Mouse (Mus musculus) thymus, postnatal 4 days (tissue): ENCODE measurements at regions not wholly inside any gene's neighbourhood (a gene's known extent, or its start where the extent isn't known, plus 50 kb on each side); places are given as distances from the start of the nearest gene placed in this dataset.
"Not testable (repeated sequence)": the region's sequence is repeated elsewhere in the genome, so short reads cannot be mapped to it uniquely, and the experiment has no call there.

Source experiments
- DNase-seq: peaks from one replicate; pipeline ENCODE4 v3.0.0; 2021

DNA sequence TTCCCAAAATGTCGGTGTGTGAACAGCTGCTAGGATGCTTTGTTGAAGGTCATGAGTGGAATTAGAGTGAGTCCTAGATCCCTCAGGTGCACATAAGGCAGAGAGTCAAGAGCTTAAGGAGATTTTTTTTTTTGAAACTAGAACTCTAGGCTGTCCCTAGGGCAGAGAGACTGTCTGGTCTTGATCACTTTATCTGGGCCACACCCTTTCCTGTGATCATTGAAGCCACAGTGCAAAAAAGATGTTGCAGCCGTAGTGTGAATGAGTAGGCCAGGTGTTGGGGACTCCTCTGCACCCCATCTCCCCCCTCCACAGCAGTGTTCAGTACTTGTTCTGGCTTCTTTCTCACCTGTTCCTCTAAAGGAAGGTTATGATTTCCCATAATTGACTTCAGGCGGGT lies 153.9 kb downstream of the Katnal1 start:
- DNase-seq: no peak

DNA sequence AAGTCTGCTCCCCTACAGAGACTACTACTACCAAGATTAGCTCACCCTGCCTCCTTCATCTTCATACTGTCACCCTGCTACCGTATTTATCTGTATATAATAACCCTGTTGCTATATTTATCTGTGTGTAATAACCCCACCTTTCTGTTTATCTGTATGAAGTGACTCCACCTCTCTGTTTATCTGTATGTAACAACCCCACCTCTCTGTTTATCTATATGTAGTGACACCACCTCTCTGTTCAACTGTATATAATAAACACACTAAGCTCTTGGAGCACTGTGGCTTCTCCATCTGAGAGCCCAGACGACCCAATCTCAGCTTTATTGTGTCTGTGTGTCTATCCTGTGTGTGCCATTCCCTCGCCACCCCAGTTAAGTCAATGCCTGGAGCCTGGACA lies 154.7 kb downstream of the Katnal1 start:
- DNase-seq: no peak

DNA sequence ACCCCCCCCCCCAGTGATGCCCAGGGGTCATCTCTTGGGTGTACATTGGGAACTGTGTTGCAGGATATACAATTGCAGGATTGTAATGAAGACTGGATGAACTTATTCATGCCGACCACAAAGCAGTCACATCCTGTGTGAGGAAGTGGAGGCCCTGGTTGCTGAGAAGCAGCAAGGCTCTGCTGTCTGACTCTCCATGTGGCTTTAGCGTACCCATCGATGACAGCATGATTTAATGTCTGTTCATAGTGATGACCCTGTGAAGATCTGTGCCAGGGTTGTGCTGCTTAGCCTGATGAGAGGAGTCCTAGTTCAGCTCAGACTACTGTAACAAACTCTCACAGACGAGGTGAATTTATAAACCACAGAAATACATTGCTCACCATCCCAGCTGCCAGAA lies 159.7 kb downstream of the Katnal1 start:
- DNase-seq: peak; percentile 21

DNA sequence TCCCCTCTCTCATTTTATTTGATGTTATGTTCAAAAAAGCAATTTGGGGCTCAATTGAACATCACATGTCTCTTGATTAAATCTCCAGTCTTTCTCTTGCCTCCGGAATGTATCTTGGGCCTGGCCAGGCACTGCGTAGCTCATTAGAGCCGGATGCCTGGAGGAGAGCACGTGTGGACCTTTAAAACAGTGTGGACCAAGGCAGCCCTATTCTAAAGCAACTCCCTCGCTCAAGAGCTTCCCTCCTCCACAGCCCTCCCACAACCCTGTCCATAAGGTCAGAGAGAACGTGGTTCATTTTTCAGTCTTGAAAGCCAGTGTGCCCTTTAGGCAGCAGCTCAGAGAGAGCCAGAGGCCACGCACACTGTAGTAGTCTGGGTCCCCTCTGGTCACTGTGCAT lies 160.8 kb downstream of the Katnal1 start:
- DNase-seq: no peak

DNA sequence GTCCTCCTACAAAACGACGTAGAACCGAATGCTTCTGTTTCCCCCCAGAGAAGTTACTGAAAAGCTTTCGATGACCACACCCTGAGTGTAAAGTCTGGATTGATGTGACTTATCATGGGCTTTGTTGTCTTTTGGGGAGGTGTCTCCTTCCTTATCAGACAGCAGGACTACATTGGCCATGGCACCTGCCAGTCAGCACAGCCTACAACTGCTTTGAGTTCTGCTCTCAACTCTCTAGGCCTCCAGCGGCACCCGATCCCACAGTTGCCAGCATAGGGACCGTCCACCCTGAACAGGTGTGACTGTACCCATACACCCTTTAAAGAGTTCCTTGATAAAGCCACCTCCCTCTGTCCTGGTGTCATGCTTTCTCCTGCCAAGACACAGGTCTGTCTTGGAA lies 163.1 kb downstream of the Katnal1 start:
- no peak for DNase-seq

DNA sequence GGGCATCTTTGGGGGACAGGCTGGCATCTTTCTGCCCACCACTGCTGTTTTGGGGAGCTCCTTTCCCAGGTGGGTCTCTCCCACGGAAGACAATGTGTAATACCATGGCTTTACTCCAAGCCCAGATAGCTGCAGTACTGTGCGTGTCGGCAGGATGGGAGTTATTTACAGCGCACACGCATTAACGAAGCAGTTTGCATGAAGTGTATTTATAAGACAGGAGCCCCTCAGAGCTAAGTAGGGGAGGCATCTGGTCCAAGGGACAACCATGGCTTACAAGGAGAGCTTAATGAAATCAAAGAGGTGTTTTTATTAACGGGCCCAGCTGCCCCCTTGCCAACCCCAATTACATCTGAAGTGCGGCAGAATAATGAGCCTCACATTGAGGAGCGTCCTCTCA lies 169.0 kb downstream of the Katnal1 start:
- no peak for DNase-seq

DNA sequence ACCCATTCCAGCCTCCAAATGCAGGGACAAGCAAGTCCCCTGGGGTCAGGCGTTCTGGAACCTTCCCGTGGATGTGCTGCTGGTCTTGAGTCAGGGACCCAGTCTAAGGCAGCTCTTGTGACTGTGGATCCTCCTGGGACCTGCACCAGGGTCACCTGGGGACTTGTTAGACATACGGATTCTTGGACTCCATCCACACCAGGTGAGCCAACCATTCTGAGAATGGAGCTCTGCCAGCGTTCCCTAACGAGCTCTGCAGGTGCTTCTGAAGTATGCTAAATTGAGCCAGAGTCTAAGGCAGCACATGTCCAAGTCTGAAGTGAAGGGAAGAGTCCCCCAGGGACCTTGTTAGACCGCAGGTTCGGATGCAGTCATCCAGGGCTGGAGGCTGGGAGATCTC lies 170.3 kb downstream of the Katnal1 start:
- DNase-seq: no peak

DNA sequence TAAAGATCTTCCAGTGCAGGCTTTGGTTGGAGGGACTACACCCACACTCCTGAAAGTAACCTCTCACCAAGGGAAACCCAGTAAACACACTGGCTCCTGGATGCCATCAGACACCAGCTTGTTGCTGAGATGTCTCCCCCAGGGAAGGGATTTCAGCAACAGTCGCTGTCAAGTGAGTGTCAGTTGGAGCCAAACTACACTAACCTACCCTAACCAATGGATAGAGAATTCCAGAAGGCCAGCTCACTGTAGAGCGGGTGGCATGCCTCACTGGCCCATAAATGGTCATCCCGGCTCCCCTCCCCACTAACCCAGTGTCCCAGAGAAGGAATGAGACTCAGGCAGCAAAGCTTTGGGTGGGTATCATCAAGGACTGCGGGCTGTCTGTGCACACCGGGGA lies 171.4 kb downstream of the Katnal1 start:
- no peak for DNase-seq

DNA sequence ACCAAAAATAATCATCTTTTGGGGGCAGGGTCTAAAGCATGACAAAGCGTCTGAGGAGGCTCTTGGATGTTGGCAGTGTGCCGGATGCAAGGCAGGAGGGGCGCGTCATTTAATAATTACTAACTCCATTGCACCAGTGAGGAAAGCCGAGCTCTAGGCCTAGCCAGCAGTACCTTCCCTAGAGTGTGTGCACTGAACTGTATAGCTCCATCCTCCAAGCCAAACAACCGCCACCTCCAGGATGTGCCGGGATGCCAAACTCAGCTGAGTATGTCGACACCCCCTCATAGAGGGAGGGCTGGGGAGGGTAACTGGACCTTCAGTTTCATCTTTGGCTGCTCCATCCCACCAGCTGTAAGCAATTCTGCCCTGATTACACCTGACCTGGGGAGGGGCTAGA lies 171.9 kb downstream of the Katnal1 start:
- DNase-seq: no peak

DNA sequence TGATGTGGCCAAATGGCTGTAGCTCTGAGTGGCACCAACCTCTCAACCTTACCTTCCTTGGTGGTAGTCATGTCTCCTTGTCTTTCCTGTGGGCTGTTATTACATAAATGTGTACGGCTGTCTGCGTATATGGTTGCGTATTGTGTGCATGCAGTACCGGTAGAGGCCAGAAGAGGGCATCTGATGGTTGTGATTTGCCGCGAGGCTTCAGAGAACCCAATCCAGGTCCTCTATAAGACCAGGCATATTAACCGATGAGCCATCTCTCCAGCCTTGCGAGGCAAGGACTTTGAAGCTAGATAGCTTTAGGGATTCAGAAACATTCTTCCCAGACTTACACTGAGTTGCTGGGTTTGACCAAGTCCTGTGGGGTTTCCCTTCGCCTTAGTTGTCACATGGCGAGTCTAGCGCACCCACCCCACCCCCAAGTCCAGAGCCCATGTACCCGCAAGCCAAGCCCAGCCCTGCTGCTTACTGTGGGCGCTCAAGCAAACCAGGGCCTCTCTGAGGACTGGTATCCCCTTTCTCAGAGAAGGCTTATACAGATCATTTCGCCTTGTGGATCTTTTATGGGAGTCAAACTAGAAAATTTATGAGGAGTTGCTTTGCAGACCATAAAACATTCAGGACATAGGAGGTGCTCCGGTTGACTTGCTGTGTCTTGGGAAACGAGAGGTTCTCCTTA lies 172.7 kb downstream of the Katnal1 start:
- DNase-seq: peak; percentile 56

DNA sequence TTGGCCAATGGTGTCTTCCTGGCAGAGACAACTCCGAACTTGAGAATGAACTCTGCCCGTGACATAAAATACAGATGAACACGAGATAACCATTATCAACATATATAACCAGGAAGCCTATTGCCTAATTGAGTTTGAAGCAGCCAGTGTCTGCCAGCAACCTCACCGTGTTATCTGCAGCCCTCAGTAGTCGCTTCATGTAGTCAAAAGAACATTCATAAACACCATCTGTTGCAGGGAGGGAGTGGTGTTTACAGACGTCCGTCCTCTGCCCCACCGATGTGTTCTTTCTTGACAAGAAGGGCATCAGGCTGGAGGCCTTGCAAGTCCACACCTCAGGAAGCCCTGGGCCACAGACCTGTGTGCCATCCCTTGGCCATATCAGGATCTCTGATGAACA lies 173.3 kb downstream of the Katnal1 start:
- no peak for DNase-seq

DNA sequence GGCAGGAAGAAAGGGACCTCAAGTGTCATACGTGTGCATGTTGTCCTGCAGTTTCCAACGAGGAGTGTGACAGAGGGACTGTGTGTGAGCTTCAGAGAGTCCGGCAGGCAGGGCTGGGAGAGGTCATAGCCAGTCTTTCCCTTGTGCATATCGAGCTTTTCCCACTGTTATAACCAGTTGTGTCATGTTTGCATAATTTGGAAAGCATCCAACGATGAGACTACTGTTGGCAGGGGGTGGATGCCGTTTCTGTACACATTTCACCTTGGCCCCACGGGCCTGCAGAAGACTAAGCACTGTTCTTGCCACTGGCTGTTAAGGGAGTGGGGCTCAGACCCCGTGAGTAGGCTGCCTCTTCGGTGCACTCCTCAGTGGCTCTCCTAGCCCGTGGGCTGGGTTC lies 174.2 kb downstream of the Katnal1 start:
- no peak for DNase-seq

DNA sequence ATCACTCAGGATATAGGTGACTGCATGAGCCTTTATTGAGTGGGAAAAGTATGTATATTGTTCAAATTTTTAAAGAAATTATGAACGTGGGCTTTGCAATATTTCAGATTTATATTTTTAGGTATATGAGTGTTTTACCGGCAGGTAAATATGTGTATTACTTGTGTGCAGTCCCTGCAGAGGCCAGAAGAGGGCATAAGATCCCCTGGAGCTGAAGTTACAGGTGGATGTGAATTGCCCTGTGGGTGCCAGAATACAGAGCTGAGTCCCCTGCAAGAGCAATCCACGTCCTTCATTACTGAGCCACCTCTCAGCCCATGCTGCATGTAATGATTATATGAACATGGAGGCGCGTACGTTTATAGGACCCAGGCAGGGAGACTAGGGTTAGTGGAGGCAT lies 174.8 kb downstream of the Katnal1 start:
- no peak for DNase-seq

DNA sequence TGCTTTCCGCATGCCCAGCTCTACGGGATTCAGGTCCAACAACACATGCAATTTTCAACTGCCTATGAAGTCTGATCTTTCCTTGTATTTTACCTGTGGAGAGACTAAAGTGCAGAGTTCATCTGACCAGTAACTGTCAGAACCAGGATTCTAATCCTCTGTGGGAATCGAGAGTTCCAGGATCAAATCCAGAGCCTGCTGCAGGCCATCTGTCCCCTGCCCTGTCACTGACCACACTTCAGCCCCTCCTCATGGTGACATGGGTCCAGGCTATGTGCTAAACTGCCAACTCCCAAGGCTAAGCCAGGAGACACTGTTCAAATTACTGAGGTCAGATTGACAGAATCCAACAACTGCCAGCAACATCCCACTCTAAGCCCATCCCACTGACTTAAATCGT lies 175.7 kb downstream of the Katnal1 start:
- no peak for DNase-seq

DNA sequence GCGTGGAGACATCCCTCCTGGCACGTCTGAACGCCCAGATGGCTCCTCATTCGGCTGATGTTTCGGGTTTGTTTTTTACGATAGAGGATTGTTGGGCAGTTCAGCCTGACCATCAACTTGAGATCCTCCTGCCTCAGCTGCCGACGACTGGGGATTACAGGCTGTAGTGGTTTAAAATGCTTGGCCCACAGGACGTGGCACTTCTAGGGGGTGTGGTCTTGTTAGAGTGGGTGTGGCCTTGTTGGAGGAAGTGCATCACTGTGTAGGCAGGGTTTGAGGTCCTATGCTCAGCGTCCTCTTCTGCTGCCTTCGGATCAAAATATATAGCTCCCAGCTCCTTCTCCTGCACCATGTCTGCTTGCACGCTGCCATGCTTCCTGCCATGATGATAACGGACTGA lies 177.1 kb downstream of the Katnal1 start:
- no peak for DNase-seq

DNA sequence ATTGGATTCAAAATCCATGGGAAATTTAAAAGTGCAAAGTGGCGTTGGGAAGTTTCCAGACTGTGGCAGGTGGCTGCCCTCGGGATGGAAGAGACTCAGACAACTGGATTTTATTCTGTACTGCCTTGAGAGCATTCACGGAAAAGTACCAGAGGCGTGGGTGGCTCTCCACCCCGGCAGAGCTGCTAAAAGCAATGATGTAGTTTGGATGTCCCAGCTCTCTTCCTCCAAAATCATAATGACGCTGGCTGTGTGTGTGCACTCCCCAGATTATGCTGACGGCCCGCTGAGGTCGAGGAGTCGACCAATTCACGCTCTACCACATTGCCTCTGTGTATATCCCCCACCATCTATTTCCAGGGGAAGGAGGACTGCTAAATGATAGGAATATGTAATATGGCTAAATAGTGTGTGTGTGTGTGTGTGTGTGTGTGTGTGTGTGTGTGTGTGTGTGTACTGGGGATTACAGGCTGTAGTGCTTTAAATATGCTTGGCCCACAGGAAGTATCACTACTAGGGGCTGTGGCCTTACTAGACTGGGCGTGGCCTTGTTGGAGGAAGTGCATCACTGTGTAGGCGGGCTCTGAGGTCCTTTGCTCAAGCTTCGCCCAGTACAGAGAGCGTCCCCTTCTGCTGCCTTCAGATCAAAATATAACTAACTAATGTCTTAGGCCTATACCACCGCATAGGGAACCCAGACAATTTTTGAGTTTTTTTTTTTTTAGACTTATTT lies 179.0 kb downstream of the Katnal1 start:
- no peak for DNase-seq

DNA sequence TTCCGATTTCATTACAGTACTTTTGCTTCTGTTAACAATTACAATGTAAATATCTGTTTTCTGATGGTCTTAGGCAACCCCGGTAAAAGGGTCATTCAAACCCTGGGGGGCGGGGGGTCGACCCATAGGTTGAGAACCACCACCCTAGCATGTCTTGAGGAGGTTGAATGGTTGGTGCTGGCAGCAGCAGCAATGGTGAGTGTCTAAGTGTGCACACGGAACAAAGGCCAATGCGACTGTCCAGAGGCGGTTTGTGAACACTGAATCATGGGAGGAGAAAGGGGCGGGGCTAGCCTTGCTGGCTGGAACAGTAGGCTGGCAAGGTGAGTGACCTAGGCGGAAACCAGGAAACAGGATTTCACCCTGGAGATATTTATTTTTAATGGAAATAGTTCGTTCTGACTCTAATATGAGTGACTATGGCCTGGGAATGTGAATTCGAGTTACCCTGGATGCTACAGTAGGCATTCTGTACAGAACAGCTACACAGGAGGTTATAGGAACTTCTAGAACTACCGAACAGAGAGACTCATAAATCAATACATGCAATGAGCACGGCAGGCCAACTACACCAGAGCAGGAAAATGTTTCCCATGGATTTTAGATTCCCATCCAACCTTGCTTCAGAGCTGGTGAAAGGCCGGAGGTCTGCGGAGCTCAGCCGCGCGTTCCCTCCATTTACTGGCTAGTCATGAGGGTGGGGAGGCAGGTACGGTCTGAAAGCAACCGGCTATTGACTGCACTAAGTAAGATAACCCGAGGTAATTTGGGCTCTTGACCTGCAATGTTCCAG lies 181.0 kb downstream of the Katnal1 start:
- DNase-seq: no peak

DNA sequence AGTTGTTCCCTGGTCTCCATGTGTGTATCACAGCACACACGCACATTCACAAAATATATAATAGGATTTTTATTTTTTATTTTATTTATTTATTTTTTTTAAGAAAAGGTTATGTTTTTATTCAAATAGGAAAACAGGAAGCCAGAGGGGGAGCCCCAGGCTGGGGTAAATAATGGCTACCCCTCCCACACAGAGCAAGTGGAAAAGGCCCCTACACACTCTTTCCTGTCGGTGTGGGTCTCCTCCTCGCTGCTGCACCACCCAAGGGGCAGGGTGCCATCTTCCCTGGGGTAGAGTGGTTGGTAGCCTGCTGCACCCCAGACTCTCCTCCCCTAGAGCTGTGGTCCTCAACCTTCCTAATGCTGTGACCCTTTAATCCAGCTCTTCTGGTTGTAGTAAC lies 181.6 kb downstream of the Katnal1 start:
- DNase-seq: no peak

DNA sequence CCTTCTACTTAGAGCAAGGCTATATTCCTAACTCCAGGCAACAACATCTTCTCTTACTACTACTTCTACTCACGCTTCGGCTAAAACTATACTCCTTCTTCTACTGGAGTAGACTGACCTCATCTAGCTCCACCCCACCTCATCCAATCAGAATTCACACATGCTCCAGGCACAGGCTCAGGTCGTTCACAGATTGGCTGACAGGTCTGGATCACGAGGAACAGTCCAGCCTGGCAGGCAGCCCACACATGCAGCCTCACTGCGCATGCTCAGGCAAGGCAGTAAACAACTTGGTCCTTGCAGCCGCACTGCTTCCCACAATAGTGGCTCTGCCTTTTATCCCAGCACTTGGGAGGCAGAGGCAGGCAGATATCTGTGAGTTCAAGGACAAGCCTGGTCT lies 182.4 kb downstream of the Katnal1 start:
- DNase-seq: not testable (repeated sequence)

DNA sequence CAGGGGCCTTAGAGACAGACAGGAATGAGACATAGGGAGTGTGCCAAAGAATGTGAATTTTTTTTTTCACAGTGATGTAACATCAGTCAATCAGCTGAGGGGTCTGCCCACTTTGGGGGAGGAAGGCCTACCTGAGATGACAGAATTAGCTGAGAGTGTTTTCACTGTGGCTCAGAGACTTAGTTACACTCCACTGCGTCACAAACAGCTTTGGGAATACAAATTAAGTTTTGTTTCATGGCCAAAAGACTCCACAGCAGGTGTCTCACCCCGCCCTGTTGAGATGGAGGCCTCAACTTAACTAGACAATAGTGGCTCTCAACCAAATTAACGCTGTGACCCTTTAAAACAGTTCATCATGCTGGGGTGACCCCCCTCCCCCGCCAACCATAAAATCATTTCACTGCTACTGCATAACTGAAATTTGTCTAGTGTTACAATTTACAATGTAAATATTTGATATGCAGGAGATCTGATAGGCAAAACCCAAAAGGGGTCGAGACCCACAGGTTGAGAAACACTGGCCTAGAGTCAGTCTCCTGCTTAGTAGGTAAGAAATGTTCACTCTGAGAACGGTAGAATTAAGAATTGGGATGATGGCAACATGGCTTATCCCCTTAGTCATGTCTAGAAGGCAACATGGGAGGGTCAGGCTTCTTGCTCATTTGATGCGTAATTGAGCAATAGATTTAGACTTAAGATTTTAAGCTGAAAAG lies 184.3 kb downstream of the Katnal1 start:
- DNase-seq: no peak

DNA sequence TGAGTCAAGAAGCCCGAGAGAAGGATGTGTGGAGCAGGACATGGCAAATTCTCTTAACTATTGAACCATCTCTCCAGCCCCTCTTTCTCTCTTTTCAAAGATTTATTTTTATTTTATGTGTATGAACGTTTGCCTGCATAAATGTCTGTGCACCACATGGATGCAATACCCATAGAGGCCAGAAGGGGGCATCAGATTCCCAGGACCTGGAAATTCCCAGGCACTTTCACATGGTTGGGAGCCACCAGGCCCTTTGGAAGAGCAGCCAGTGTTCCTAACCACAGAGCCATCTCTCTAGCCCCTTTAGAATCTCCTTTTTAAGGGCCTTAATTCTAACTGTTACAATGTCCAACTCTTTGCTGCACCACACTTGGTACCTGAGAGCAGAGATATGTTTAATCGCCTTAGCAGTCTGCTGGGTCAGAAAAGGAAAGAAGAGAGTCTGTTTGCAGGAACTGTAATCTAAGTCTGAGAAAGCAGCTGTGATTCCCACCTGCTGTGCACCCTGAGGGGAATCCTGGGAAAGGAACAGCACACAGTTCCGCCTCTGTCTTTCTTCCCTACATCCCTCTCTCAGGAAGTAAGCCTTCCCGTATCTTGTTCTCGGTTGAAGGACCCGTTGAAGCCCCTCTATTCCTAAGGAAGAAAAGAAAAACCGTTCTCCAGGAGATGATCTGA lies 186.8 kb downstream of the Katnal1 start:
- DNase-seq: no peak

DNA sequence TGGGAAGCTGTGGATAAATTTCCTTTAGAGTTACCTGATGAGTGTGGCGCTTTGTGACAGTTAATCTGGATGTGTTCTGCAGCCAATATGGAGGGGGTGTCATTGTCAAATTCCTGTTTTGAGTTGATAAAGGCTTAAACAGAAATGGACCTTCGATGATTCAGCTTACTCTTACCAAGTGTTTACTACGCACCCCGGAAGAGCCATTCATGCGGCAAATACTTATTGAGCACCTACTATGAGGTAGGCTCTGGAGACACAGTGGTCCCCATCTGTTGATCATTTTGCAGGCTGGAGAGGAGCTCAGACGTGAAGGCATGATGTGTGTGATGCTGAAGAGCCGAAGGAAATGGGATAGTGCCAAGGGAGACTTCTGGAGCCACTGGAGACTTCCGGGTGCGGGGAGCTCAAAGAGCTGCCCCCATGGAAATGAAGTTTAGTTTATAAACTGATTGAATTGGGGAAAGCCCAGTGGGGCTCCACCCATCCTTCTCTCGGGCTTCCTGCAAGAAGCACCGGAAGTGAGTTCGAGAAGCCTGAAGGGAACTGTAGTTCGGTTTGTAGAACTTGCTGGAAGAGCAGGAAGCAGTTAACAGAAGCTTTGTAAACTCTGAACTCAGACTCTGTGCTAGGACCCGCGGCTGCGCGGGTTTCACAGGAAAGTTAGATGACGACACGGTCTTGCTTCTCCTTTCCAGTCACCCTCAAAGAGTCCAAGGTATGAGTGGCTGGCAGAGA lies 187.7 kb downstream of the Katnal1 start:
- no peak for DNase-seq
